Mouse (Mus musculus) yolk sac, embryonic 10.5 days (tissue): ENCODE results near the gene Gm20795.
"Not testable (repeated sequence)": the region's sequence is repeated elsewhere in the genome, so short reads cannot be mapped to it uniquely, and the experiment has no call there.

Source experiments
- DNase-seq: peaks from one replicate; pipeline ENCODE4 v3.0.0-alpha.2; 2017; ENCODE audit warnings: low spot score

The Gm20795 gene

GRCm38 (mm10) chrY:40804614-40805013 is at the start of gene Gm20795:
Gm20795 (plus strand) TSS chrY:40804914.
- not testable (repeated sequence) for DNase-seq

GRCm38 (mm10) chrY:40775665-40776064 is 29.0 kb upstream of the Gm20795 start, which contains the start of gene Gm21797:
Gm21797 (minus strand) TSS chrY:40775765.
- DNase-seq: not testable (repeated sequence)
